Mouse (Mus musculus): ENCODE data around the gene Pkn2.

Pkn2 gene

DNA sequence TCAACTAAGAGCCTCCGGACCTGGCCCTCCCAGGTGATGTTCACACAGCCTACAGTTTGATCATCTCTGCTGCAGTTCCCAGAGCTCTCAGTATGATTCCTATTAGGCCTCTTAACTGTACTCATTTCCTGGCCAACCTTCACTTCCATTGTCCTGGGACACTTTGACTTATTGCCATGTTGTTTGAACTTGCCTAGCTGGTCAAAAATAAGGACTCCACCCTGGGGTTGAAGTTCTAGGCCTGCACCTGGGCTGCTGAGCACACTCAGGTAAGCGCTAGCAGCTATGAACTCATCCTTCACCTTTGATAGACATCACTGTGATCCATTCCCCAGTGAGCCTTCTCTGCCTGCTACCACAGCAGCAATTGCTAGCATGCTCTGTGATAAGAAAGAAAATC is 136.7 kb downstream of the Pkn2 start:
- intact Hi-C loops (cut with DNase I) = no loop called here

DNA sequence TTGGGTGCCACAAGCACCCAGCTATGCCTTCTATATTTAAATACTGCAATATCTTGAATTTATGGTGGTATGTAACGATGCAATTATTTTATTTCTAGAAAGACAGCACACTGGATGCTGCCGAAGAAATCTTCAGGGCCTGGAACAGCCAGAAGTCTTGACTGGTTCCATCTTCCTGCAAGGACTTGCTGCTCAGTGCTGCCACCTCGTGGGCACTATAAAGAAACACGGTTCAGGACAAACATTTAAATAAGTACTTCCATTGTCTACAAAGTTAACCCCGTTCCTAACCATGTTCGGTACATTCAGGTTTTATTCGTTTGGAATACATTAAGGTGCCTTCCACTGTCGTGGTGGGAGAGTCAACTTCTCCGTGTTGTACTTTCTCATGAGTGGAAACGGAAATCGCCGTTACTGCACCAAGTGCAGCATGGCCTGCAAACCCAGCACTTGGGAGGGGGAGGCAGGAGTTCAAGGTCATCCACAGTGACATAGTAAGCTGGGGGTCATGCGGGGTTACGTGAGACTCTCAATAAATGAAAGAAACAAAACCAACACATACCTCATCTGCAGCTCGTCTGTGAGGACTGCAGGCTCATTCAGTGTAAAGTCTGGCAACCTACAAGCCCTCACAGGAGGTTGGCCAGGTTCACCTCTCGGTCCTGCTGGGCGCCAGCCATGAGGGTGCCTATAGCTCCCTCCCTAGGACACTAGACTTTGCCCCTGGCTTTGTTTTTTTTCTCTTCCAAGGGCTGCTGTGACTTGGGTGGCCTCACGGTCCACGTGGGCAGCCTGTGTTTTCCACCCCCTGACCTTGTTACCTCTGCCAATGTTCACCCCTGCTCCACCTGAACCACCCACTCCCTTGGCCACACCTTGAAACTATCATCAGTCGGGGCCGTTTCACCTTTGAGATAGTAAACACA is 137.6 kb downstream of the Pkn2 start:
- intact Hi-C loops (cut with DNase I) = no loop called here

Data from adrenal gland (tissue).